Mouse (Mus musculus) limb, embryonic 14.5 days (tissue): ENCODE measurements at regions not wholly inside any gene's neighbourhood (a gene's known extent, or its start where the extent isn't known, plus 50 kb on each side); places are given as distances from the start of the nearest gene placed in this dataset.

Experiments
- ATAC-seq: fragments of 200-750 bp; cut with Nextera tagmentation; 2 replicates; pipeline ENCODE4 v1.8.0; 2017; ENCODE audit warnings: low read depth, moderate number of reproducible peaks, moderate TSS enrichment; ENCODE audit not compliant: low FRiP score
- DNase-seq: peaks from one replicate; pipeline ENCODE4 v3.0.0-alpha.2; 2015; ENCODE audit warnings: low spot score
- H3K27ac ChIP-seq: fragments of 300-500 bp; sonication (generic); replicated peaks from 2 replicates; pipeline ENCODE4 v1.5.1; 2014; ENCODE audit warnings: low read depth, mild to moderate bottlenecking, low read length, moderate library complexity, mixed read lengths
- H3K27me3 ChIP-seq: fragments of 300-500 bp; sonication (generic); 2 replicates; pipeline ENCODE4 v1.6.1; 2014; ENCODE audit warnings: low read length, mixed read lengths; ENCODE audit not compliant: control insufficient read depth, insufficient read depth
- H3K36me3 ChIP-seq: fragments of 300-500 bp; sonication (generic); 2 replicates; pipeline ENCODE4 v1.6.1; 2014; ENCODE audit warnings: mild to moderate bottlenecking, low read length, moderate library complexity, mixed read lengths; ENCODE audit not compliant: control insufficient read depth, insufficient read depth
- H3K4me1 ChIP-seq: fragments of 300-500 bp; sonication (generic); 2 replicates; pipeline ENCODE4 v1.6.1; 2014; ENCODE audit warnings: antibody characterized with exemption, low read length, mixed read lengths; ENCODE audit not compliant: control insufficient read depth, insufficient read depth
- H3K4me2 ChIP-seq: fragments of 300-500 bp; sonication (generic); replicated peaks from 2 replicates; pipeline ENCODE4 v1.6.1; 2014; ENCODE audit warnings: low read depth, mild to moderate bottlenecking, low read length, moderate library complexity; ENCODE audit not compliant: severe bottlenecking
- H3K4me3 ChIP-seq: fragments of 300-500 bp; sonication (generic); replicated peaks from 2 replicates; pipeline ENCODE4 v1.5.1; 2014; ENCODE audit warnings: low read length
- H3K9ac ChIP-seq: fragments of 300-500 bp; sonication (generic); 2 replicates; pipeline ENCODE4 v1.6.1; 2014; ENCODE audit warnings: mild to moderate bottlenecking, low read depth, low read length, moderate library complexity; ENCODE audit not compliant: severe bottlenecking
- H3K9me3 ChIP-seq: fragments of 300-500 bp; sonication (generic); 2 replicates; pipeline ENCODE4 v1.6.1; 2016; ENCODE audit warnings: low read length; ENCODE audit not compliant: control insufficient read depth
- POLR2A ChIP-seq: fragments of 200-500 bp; IDR thresholded peaks from 2 replicates; pipeline ENCODE4 v1.8.0; 2012; ENCODE audit warnings: inconsistent platforms, mild to moderate bottlenecking, moderate library complexity, borderline replicate concordance; ENCODE audit not compliant: insufficient read depth, insufficient read length; ENCODE audit errors: extremely low read depth
- WGBS: fragments of 180-500 bp; shearing (Covaris S2); extraction: QIAGEN DNeasy Blood & Tissue Kit; methylation state at CpG from one replicate; pipeline ENCODE4 v1.1.7; 2014; 5-methylcytosine and 5-hydroxymethylcytosine counted together

DNA sequence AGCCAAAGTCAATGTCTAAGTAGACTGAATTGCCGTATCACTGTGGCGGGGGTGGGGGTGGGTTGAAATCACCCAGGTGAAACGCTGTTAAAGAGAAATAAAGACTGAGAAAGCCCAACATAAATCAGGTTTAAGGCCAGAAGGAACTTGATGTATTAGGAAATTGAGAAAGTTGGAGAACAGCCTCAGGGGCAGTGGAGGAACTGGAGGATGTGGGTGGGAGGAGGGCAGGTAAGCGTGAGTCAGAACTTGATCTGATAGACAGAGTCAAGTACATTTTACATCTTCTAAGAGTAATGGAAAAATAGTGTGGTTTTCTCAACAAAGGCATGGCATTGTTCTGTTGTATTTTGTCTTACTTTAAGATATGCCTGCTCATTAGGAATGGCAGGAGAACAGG is 228.8 kb downstream of the Dok5 start:
- Histone ChIP-seq H3K4me3 (no peak overlapping the region), H3K4me1 (no peaks in the 10 kb centered on the region), H3K9me3 (no peaks in the 10 kb centered on the region), H3K27me3 (no peaks in the 10 kb centered on the region), H3K4me2 (no peak overlapping the region), H3K9ac (no peak overlapping the region), H3K36me3 (no peaks in the 10 kb centered on the region), H3K27ac (no peak overlapping the region)
- WGBS = 73% methylated on average over 4 of the region's 4 CpGs
- ATAC-seq (no peak), DNase-seq (no peak)
- no peak for TF ChIP-seq POLR2A

DNA sequence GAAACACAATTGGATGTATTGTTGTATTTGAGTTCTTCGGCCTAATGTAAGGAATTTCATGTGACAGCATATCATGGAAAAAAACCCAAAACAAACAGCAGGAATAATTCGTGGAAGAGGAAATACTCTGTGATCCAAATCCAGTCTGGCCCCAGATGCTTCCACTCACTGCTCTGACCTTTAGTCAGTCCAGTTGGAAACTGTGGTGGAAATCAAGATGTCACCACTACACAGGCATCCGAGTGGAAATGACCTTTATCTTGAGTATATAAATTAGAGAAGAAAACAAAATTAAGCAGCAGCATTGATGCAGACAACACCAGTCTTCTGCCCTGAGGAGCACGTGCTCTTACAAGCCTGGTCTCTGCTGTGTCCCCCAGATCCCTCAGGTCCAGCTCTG is 230.9 kb downstream of the Dok5 start:
- Histone ChIP-seq H3K4me2 (no peak overlapping the region), H3K4me1 (no peaks in the 10 kb centered on the region), H3K27ac (no peak overlapping the region), H3K9me3 (no peaks in the 10 kb centered on the region), H3K9ac (no peak overlapping the region), H3K27me3 (no peaks in the 10 kb centered on the region), H3K4me3 (no peak overlapping the region), H3K36me3 (no peaks in the 10 kb centered on the region)
- ATAC-seq (no peak), DNase-seq (no peak)
- 83% methylated on average over 4 of the region's 4 CpGs for WGBS
- TF ChIP-seq POLR2A = no peak

DNA sequence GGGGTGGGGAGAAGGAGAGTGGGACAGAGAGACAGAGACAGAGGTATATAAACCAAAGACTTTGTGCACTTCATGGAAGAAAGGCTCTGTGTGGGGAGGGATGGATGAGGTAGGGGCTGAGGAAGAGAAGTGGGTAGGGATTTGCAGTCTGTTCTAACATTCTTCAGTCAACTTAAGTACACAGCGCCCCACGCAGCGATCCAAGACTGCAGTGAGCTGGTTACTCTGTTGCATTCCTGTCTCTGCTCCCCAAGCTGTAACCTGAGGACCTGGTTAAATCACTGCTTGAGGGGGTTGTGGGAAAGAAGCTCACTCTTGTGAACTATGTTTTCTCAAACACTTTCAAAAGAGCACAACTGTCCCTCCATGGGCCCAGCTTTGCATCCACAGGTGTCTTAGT is 237.8 kb downstream of the Dok5 start:
- TF ChIP-seq POLR2A = no peak
- Histone ChIP-seq H3K27me3 (no peaks in the 10 kb centered on the region), H3K9ac (no peak overlapping the region), H3K4me3 (no peak overlapping the region), H3K9me3 (no peaks in the 10 kb centered on the region), H3K4me1 (no peaks in the 10 kb centered on the region), H3K27ac (no peak overlapping the region), H3K4me2 (no peak overlapping the region), H3K36me3 (no peaks in the 10 kb centered on the region)
- 28% methylated on average over 3 of the region's 3 CpGs for WGBS
- ATAC-seq (no peak), DNase-seq (peak; percentile 23)

DNA sequence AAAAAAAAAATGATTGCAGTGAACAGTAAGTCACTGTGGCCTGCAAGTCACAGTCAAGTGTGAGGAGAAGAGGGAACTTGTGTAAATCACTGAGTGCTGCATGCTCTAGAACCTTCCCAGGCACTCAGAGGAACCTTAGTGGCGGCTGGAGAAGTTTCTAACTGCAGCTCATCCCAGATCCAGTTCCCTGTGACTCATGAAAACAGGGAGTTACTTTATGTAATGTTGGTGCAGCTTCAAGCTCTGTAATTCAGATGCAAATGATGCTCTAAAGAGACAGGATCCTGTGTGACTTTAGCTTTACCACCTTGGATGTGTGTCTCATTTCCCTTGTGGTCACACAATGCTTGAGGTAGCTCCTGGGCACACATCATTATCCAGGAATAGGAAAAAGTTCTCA is 253.8 kb downstream of the Dok5 start:
- no peak for ATAC-seq
- TF ChIP-seq POLR2A = no peak
- 63% methylated on average over 1 of the region's 1 CpGs for WGBS
- no peak for DNase-seq
- Histone ChIP-seq H3K27me3 (no peaks in the 10 kb centered on the region), H3K36me3 (no peaks in the 10 kb centered on the region), H3K9me3 (no peaks in the 10 kb centered on the region), H3K9ac (no peak overlapping the region), H3K4me1 (peaks cover 3% of the 10 kb centered on the region; the same call in 1 of the 2 replicates), H3K4me3 (no peak overlapping the region), H3K4me2 (no peak overlapping the region), H3K27ac (no peak overlapping the region)

DNA sequence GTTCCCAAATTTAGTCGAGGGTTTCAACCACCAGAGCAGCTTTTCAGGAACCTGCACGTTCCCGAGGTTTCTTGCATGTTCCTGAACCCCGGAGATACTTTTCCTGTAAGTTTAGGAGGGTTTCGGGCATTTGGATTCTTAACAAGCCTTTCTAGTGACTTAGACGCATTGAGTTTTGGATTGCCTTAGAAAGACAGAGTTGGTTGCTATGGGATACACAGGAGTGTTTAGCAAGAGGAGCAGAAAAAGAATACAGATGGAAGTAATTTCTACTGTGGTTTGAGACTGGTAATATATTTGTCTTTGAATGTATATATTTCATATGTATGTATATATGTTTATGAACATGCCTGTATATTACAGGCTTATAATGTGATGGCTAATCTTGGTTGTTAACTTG is 266.8 kb downstream of the Dok5 start:
- Histone ChIP-seq H3K4me1 (no peaks in the 10 kb centered on the region), H3K27ac (no peak overlapping the region), H3K27me3 (no peaks in the 10 kb centered on the region), H3K9ac (no peak overlapping the region), H3K4me2 (no peak overlapping the region), H3K36me3 (no peaks in the 10 kb centered on the region), H3K9me3 (no peaks in the 10 kb centered on the region), H3K4me3 (no peak overlapping the region)
- ATAC-seq = no peak
- WGBS = 86% methylated on average over 6 of the region's 6 CpGs
- DNase-seq = no peak
- TF ChIP-seq POLR2A = no peak

DNA sequence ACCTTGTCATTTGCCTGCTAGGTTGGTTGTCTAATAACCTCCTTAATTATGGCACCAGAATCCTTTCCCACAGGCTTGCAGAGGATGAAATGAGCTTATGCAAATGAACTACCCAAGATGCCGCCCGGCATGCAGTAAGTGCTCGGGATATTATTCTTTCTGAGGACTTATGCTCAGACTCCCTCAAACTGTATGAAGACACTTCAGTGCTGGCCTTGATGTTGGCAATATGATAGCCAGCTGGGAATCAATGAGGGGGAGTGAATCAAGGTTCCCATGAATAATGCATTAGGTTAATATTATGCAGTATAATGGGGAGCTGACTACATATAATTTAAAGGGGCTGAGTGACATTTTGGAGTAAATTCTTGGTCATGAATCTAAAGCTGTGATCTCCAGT is 268.6 kb downstream of the Dok5 start:
- Histone ChIP-seq H3K36me3 (no peaks in the 10 kb centered on the region), H3K4me1 (no peaks in the 10 kb centered on the region), H3K4me2 (no peak overlapping the region), H3K9ac (no peak overlapping the region), H3K27ac (no peak overlapping the region), H3K9me3 (no peaks in the 10 kb centered on the region), H3K27me3 (no peaks in the 10 kb centered on the region), H3K4me3 (no peak overlapping the region)
- DNase-seq = no peak
- WGBS = 93% methylated on average over 3 of the region's 3 CpGs
- TF ChIP-seq POLR2A = no peak
- ATAC-seq = no peak
